Mouse (Mus musculus): ENCODE measurements around the gene Pum2.

- TF ChIP-seq CTCF (IDR thresholded peaks at IDR 0.05; ENCODE audit: insufficient read depth, low read length) (no peak), POLR2A (IDR thresholded peaks at IDR 0.05; ENCODE audit: borderline replicate concordance, extremely low read depth, low read depth, low read length) (no peak)
These were observed 4.0 kb downstream of the Pum2 start for GRCm38 (mm10) chr12:8677926-8678325.

Data from lung, adult 2 months (tissue).